Mouse (Mus musculus) small intestine, adult 2 months (tissue): Measurements from ENCODE around the gene Rrbp1. TPM values are rescaled to one million over a fixed set of nuclear protein-coding genes. Genes with fewer than 3 reads are reported as not detected.

Experiments used
- H3K27ac ChIP-seq: fragments of 200-500 bp; 2 replicates; pipeline ENCODE4 v1.5.1; 2012; ENCODE audit warnings: low read depth, low read length, control low read depth, inconsistent platforms; ENCODE audit not compliant: insufficient read depth
- H3K27me3 ChIP-seq: fragments of 200-500 bp; 2 replicates; pipeline ENCODE4 v1.6.1; 2012; ENCODE audit warnings: mild to moderate bottlenecking, moderate library complexity, low read length, inconsistent platforms; ENCODE audit not compliant: control insufficient read depth, insufficient read depth
- H3K36me3 ChIP-seq: fragments of 200-500 bp; 2 replicates; pipeline ENCODE4 v1.6.1; 2012; ENCODE audit warnings: mild to moderate bottlenecking, low read length, control low read depth, inconsistent platforms; ENCODE audit not compliant: control insufficient read depth, insufficient read depth
- H3K4me1 ChIP-seq: fragments of 200-500 bp; 2 replicates; pipeline ENCODE4 v1.6.1; 2012; ENCODE audit warnings: low read length, inconsistent platforms, mixed read lengths; ENCODE audit not compliant: control insufficient read depth, insufficient read depth, insufficient read length
- H3K4me3 ChIP-seq: fragments of 200-500 bp; 2 replicates; pipeline ENCODE4 v1.5.1; 2012; ENCODE audit warnings: low read depth, mild to moderate bottlenecking, control low read depth, inconsistent platforms, low read length, moderate library complexity
- CTCF ChIP-seq: fragments of 200-500 bp; IDR thresholded peaks from 2 replicates; pipeline ENCODE4 v1.5.1; 2012; ENCODE audit warnings: low read depth, mild to moderate bottlenecking, control low read depth, inconsistent platforms, low read length, moderate library complexity, mixed read lengths; ENCODE audit not compliant: insufficient replicate concordance, insufficient read length; ENCODE audit errors: extremely low read depth
- POLR2A ChIP-seq: fragments of 200-500 bp; IDR thresholded peaks from 2 replicates; pipeline ENCODE4 v1.6.1; 2012; ENCODE audit warnings: low read depth, mild to moderate bottlenecking, control low read depth, inconsistent platforms, low read length, moderate library complexity
- WGBS: fragments of 180-500 bp; shearing (Covaris S2); methylation state at CpG from one replicate; pipeline ENCODE4 v1.1.7; 2018; 5-methylcytosine and 5-hydroxymethylcytosine counted together
- polyA plus RNA-seq: library from polyadenylated mRNA; depleted of rRNA; stranded (reverse); fragments of >200 nt; gene quantifications from 2 replicates; pipeline ENCODE4 v1.2.3, GENCODE M21; 2012

The Rrbp1 gene
- polyA plus RNA-seq, 1 experiment = 144 TPM

DNA sequence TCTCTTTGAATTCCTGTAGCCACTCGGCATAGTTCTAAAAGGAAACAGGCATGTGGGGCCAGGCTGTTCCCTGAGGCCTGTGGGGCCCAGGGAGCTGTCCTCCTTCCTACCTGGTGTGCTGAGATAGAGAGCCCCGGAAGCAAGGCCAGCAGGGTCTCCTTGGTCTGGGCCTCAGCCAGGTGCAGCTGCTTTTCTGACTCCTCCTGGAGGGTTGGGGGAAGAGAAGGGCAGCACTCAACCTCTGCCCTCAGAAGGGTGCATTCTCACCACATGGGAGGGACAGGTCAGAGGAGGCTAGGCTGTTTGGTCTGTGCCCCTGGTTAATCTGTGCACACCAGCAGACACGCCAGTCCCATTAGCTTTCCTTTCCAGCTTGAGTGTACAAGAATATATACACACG, 56.1 kb downstream of the Rrbp1 start:
- 80% methylated on average over 4 of the region's 4 CpGs for WGBS
- Histone ChIP-seq H3K4me3 (no peak overlapping the region), H3K27me3 (no peaks in the 10 kb centered on the region), H3K4me1 (no peaks in the 10 kb centered on the region; the same call in 1 of the 2 replicates), H3K27ac (no peak overlapping the region), H3K36me3 (peaks cover 82% of the 10 kb centered on the region)
- TF ChIP-seq POLR2A (no peak), CTCF (no peak)

DNA sequence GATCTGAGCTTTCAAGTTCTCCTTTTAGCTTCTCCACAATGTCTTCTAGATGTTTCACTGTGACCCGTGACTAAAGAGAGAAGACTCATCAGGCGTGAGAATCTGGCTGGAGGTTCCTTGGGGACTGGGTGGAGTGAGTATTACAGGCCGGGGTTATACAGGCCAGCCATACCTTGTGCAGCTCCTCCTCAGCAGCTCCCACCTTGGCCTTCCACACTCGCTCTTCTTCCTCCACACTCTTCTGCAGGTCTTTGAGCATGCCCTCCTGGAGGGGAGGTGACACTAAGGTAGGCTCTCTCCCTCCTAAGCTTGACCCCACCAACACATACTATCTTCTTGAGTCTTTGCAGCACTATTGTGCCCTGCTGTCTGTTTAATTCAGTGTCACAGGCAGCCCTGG, 57.1 kb downstream of the Rrbp1 start:
- Histone ChIP-seq H3K4me1 (peaks cover 2% of the 10 kb centered on the region; the same call in 1 of the 2 replicates), H3K36me3 (peaks cover 91% of the 10 kb centered on the region), H3K4me3 (no peak overlapping the region), H3K27me3 (no peaks in the 10 kb centered on the region), H3K27ac (no peak overlapping the region)
- TF ChIP-seq CTCF (no peak), POLR2A (no peak)
- 83% methylated on average over 4 of the region's 4 CpGs for WGBS

DNA sequence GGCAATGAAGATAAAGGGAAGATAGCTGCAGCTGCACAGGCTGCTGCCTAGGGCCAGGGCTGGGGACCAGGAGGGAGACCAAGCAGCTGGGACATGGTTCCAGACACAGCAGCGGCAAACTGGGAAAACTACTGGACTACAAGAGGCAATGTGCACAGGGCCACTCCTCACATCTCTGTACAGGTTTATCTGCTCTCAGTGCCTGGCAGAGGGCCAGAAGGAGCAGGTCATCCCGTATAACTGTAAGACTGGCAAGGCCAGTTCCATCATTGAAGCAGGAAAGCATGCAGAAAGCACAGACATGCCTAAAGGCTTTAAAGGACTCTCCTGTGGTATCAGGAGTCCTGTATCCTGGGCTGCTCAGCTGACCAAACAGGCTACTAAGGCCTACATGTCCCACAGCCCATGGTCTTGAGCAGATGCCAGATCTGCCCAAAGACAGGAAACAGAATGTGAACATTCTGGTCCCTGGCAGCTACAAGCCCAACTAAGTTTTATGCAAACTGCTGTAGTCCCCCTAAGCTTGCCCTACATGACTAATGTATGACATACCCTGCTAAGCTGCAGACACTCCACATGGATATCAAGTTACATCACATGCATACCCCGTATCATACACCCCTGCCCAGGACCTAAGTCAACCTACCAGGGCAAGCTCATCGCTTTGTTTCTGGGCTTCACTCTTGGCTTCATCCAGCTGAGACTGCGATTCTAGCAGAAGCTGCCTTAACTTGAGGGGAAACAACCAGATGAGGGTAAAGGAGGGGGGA, 59.3 kb downstream of the Rrbp1 start:
- WGBS = 66% methylated on average over 5 of the region's 5 CpGs
- Histone ChIP-seq H3K4me1 (peaks cover 8% of the 10 kb centered on the region), H3K27me3 (no peaks in the 10 kb centered on the region), H3K36me3 (peaks cover 98% of the 10 kb centered on the region), H3K27ac (no peak overlapping the region; the same call in 1 of the 2 replicates), H3K4me3 (no peak overlapping the region)
- no peak for TF ChIP-seq CTCF
- TF ChIP-seq POLR2A = no peak

DNA sequence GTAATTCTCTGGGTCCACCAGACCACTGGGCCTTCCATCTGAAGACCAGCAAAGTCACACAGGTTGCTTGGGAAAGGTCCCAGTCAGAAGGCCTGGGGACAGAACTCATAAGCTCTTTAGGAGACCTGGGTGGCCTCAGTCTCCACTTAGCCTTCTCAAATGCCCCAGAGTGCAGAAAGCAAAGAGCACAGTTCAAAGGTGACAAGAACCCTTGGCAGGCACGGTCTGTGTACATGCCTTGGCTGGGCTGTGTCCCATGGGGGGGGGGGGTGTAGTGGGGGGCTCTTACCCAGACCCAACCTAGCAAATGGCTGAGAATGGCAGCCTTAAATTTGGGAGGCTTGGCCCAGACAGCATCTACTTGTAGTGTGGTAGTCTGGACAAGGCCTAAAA, 60.0 kb downstream of the Rrbp1 start:
- Histone ChIP-seq H3K36me3 (peaks cover 98% of the 10 kb centered on the region), H3K4me3 (no peak overlapping the region), H3K27me3 (no peaks in the 10 kb centered on the region), H3K27ac (no peak overlapping the region; the same call in 1 of the 2 replicates), H3K4me1 (peaks cover 8% of the 10 kb centered on the region)
- TF ChIP-seq POLR2A (no peak), CTCF (no peak)
- WGBS = 28% methylated on average over 1 of the region's 1 CpGs

DNA sequence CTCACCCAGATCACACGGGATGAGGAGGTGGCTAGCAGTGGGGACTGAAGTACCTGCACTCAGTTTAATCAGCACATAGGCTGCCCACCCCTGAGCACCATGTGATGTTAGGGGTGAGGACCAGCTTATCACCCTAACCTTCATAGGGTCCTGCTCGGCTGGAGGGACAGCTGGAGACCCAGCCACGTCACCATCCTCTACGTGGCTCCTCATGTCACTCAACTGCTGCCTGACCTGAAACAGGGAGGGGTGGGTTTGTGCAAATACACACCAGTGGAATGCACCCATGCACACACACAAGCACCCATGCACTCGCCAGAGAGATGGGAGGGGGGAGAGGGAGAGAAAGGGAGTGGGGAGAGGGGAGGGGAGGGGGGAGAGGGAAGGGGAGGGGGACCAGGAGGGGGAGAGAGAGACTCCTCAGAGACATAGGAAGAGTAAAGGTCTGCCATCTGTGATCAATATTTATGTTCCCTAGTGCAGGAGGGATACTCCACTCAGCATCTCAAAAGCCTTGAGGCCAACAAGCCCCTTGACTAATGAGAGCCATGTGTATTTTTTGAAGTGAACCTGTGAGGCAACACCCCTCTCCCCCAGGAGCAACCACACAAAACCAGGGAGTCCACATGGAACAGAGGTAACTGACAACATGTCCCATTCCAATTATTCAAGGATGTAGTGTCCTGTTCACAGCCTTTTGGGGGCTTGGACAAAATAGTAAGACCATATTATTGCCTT, 60.6 kb downstream of the Rrbp1 start:
- H3K4me3 ChIP-seq = no peak overlapping the region
- no peak overlapping the region for H3K27ac ChIP-seq
- TF ChIP-seq CTCF (no peak), POLR2A (no peak)
- peaks cover 97% of the 10 kb centered on the region for H3K36me3 ChIP-seq
- no peaks in the 10 kb centered on the region for H3K27me3 ChIP-seq
- H3K4me1 ChIP-seq = peaks cover 8% of the 10 kb centered on the region
- 89% methylated on average over 5 of the region's 5 CpGs for WGBS

DNA sequence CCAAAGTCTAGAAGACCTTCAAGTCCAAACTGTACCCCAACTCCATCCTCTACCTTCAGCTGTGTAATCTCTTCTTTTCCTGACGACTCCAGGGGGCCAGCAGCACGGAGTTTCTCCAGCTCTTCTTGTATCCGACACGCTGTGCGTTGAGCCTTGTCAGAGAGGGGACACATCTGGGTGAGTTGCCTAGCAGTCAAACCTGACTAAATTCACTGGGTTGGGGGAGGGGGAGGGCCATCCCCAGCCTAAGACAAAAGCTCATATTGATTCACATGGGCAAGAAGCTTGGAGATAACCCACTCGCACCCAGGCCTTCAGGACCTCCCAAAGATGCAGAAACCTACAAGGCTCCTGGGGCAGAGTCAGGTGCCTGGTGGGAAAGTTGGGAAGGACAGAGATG, 61.8 kb downstream of the Rrbp1 start:
- TF ChIP-seq CTCF (no peak), POLR2A (no peak)
- H3K4me3 ChIP-seq = no peak overlapping the region
- peaks cover 8% of the 10 kb centered on the region for H3K4me1 ChIP-seq
- WGBS = 94% methylated on average over 6 of the region's 6 CpGs
- peaks cover 95% of the 10 kb centered on the region for H3K36me3 ChIP-seq
- no peak overlapping the region for H3K27ac ChIP-seq
- no peaks in the 10 kb centered on the region for H3K27me3 ChIP-seq

DNA sequence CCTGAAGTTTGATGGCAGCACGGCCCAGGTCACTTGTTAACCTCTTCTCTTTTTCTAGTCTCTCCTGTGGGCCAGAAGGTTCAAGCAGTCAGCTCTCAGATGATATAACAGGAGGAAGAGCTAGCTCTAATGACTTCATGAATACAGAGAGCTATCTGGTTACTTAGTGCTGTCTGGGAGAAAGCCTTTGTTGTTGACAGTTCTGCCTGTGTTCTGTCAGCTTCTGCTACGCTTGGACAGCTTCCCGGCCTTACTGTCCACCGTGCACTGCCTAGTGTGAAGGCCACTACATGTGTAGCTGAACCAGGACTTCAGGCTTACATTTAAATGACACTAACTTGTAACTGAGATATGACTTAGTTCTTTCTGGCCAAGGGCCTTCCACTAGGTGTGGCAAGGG, 62.6 kb downstream of the Rrbp1 start:
- Histone ChIP-seq H3K4me3 (no peak overlapping the region), H3K4me1 (peaks cover 8% of the 10 kb centered on the region), H3K27ac (peak overlapping the region; percentile 42; the same call in 1 of the 2 replicates), H3K36me3 (peaks cover 95% of the 10 kb centered on the region), H3K27me3 (no peaks in the 10 kb centered on the region)
- TF ChIP-seq CTCF (no peak), POLR2A (no peak)
- 80% methylated on average over 4 of the region's 4 CpGs for WGBS
